Mouse (Mus musculus): ENCODE data around the gene Kidins220.

DNA sequence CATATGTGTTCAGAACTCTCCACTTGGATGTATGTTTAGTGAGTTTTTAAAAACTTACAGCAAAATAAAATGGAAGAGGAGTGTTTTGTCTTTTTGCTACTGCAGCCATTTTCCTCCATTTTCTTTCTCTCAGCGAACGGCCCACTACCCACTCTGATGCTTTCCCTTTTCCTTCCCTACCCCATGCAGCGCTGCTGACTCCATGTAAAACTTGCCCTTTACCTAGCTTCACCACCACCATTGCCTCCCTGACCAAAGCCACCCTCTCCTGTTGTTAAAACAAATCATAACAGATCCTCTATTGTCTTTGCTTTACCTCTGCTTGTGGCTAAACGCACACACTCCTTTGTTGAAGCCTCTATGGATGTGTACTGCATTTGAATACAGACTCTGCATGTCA, 20.6 kb downstream of the Kidins220 start:
- TF ChIP-seq CTCF (IDR thresholded peaks at IDR 0.05; ENCODE audit: borderline replicate concordance, insufficient read depth, low read depth, low read length) (no peak), POLR2A (IDR thresholded peaks at IDR 0.05; ENCODE audit: borderline replicate concordance, insufficient read depth, low read length) (no peak)
